15 mouse cellular contexts compared by ENCODE assay signal in genomic region chr7:67728809-67729208, GRCm38 (mm10). TPM values are rescaled to one million over a fixed set of nuclear protein-coding genes. Genes with fewer than 3 reads are reported as not detected.
"Had no signal": no experiment of that assay in that cellular context is flagged by ENCODE, and none has a peak within 500 bp of the region (broad histone marks: within the 10 kb centered on the region; RNA-seq: fewer than 3 reads in every experiment).

No protein-coding gene starts in this region.

- H3K4me2 ChIP-seq: liver, embryonic 12.5 days; lung, embryonic 14.5 days; midbrain, embryonic 11.5 days; midbrain, embryonic 13.5 days; midbrain, embryonic 15.5 days; neural tube, embryonic 12.5 days; stomach, embryonic 15.5 days had no signal

- H3K27ac ChIP-seq: liver, embryonic 12.5 days; liver, embryonic 14.5 days; macrophage; midbrain, embryonic 13.5 days; midbrain, embryonic 15.5 days; neural tube, embryonic 12.5 days; stomach, embryonic 15.5 days; stomach, postnatal 0 days had no signal

- ATAC-seq: liver, embryonic 12.5 days; midbrain, embryonic 13.5 days; midbrain, embryonic 15.5 days had no signal

- DNase-seq: lung, embryonic 14.5 days; right cerebral cortex, postnatal 14 days; thymus, adult 2 months; thymus, postnatal 25 days; thymus, postnatal 4 days had no signal

- H3K9ac ChIP-seq: liver, embryonic 12.5 days; liver, embryonic 14.5 days; lung, embryonic 14.5 days; midbrain, embryonic 13.5 days; midbrain, embryonic 15.5 days; neural tube, embryonic 12.5 days; stomach, embryonic 15.5 days had no signal

- H3K27me3 ChIP-seq: liver, embryonic 12.5 days; midbrain, embryonic 13.5 days; midbrain, embryonic 15.5 days; neural tube, embryonic 12.5 days; stomach, embryonic 15.5 days had no signal

- H3K4me1 ChIP-seq: liver, embryonic 12.5 days; megakaryocyte, embryonic 14.5 days; midbrain, embryonic 15.5 days; neural tube, embryonic 12.5 days; stomach, embryonic 15.5 days had no signal

- H3K9me3 ChIP-seq: liver, embryonic 12.5 days; midbrain, embryonic 13.5 days; midbrain, embryonic 15.5 days; neural tube, embryonic 12.5 days; stomach, embryonic 15.5 days had no signal

- H3K4me3 ChIP-seq: liver, embryonic 12.5 days; megakaryocyte, embryonic 14.5 days; midbrain, embryonic 13.5 days; midbrain, embryonic 15.5 days; neural tube, embryonic 12.5 days; stomach, embryonic 15.5 days had no signal

- H3K36me3 ChIP-seq: midbrain, embryonic 15.5 days had no signal

RNA-seq across cellular contexts. Expression of gene Synm, which starts 30.7 kb away (rescaled TPM):
- polyA plus RNA-seq: macrophage had no signal
